Mouse (Mus musculus) limb, embryonic 11.5 days (tissue): ENCODE data around the gene Ppp1r21. TPM values are rescaled to one million over a fixed set of nuclear protein-coding genes. Genes with fewer than 3 reads are reported as not detected.
A peak's percentile ranks its signal among the peaks of the same experiment; 100 is the strongest.

Experiments
- ATAC-seq: fragments of 200-750 bp; cut with Nextera tagmentation; 2 replicates; pipeline ENCODE4 v1.8.0; 2017; ENCODE audit warnings: low read depth; ENCODE audit not compliant: insufficient number of reproducible peaks, low FRiP score, low TSS enrichment
- DNase-seq: peaks from one replicate; pipeline ENCODE4 v3.0.0-alpha.2; 2015; ENCODE audit warnings: low spot score
- H3K27ac ChIP-seq: fragments of 300-500 bp; sonication (generic); replicated peaks from 2 replicates; pipeline ENCODE4 v1.5.1; 2014; ENCODE audit warnings: low read depth, mild to moderate bottlenecking, low read length
- H3K27me3 ChIP-seq: fragments of 300-500 bp; sonication (generic); 2 replicates; pipeline ENCODE4 v1.6.1; 2014; ENCODE audit warnings: mild to moderate bottlenecking, low read length, mixed read lengths; ENCODE audit not compliant: control insufficient read depth, insufficient read depth
- H3K36me3 ChIP-seq: fragments of 300-500 bp; sonication (generic); 2 replicates; pipeline ENCODE4 v1.6.1; 2014; ENCODE audit warnings: mild to moderate bottlenecking, low read length, moderate library complexity, mixed read lengths; ENCODE audit not compliant: control insufficient read depth, insufficient read depth
- H3K4me1 ChIP-seq: fragments of 300-500 bp; sonication (generic); 2 replicates; pipeline ENCODE4 v1.6.1; 2014; ENCODE audit warnings: low read length, mixed read lengths; ENCODE audit not compliant: control insufficient read depth, insufficient read depth
- H3K4me2 ChIP-seq: fragments of 300-500 bp; sonication (generic); 2 replicates; pipeline ENCODE4 v1.6.1; 2014; ENCODE audit warnings: low read depth, mild to moderate bottlenecking, moderate library complexity; ENCODE audit not compliant: severe bottlenecking
- H3K4me3 ChIP-seq: fragments of 300-500 bp; sonication (generic); 2 replicates; pipeline ENCODE4 v1.5.1; 2014; ENCODE audit warnings: low read depth, low read length
- H3K9ac ChIP-seq: fragments of 300-500 bp; sonication (generic); 2 replicates; pipeline ENCODE4 v1.6.1; 2014; ENCODE audit warnings: mild to moderate bottlenecking, low read length
- H3K9me3 ChIP-seq: fragments of 300-500 bp; sonication (generic); 2 replicates; pipeline ENCODE4 v1.6.1; 2016; ENCODE audit warnings: low read length; ENCODE audit not compliant: control insufficient read depth
- WGBS: fragments of 180-500 bp; shearing (Covaris S2); extraction: QIAGEN DNeasy Blood & Tissue Kit; methylation state at CpG from one replicate; pipeline ENCODE4 v1.1.7; 2014; 5-methylcytosine and 5-hydroxymethylcytosine counted together
- polyA plus RNA-seq: library from polyadenylated mRNA; unstranded; fragments of >200 nt; fragmentation: Nextera tagmentation; extraction: Ambion mirVana; gene quantifications from 2 replicates; pipeline ENCODE4 v1.2.1, GENCODE M21; 2014

The Ppp1r21 gene
- polyA plus RNA-seq, 1 experiment from 2014 or later = 22.6 TPM

GRCm38 (mm10) chr17:88598570-88599368 is 68.9 kb downstream of the Ppp1r21 start:
- Histone ChIP-seq H3K27ac (0 out of 2 replicates have a peak overlapping the region, but pooled peaks have one; percentile 14), H3K9ac (peak overlapping the region; percentile 47; the same call in 1 of the 2 replicates)
- 20% methylated on average over 14 of the region's 14 CpGs for WGBS

GRCm38 (mm10) chr17:88600492-88601026 is 70.6 kb downstream of the Ppp1r21 start:
- Histone ChIP-seq H3K9me3 (no peaks in the 10 kb centered on the region), H3K4me1 (peaks cover 15% of the 10 kb centered on the region), H3K9ac (no peak overlapping the region), H3K4me3 (no peak overlapping the region), H3K27me3 (no peaks in the 10 kb centered on the region), H3K4me2 (no peak overlapping the region), H3K27ac (no peak overlapping the region), H3K36me3 (no peaks in the 10 kb centered on the region)
- ATAC-seq = no peak
- WGBS = 76% methylated on average over 8 of the region's 8 CpGs
- no peak for DNase-seq

More at GRCm38 (mm10) chr17:88598570-88599368, 68.9 kb downstream of the Ppp1r21 start:
- peaks cover 15% of the 10 kb centered on the region for H3K4me1 ChIP-seq
- H3K36me3 ChIP-seq = no peaks in the 10 kb centered on the region
- ATAC-seq (no peak), DNase-seq (peak; percentile 51)
- peak overlapping the region; percentile 77 for H3K4me2 ChIP-seq
- no peaks in the 10 kb centered on the region for H3K9me3 ChIP-seq
- H3K27me3 ChIP-seq = no peaks in the 10 kb centered on the region
- peak overlapping the region; percentile 57; the same call in 1 of the 2 replicates for H3K4me3 ChIP-seq

DNA sequence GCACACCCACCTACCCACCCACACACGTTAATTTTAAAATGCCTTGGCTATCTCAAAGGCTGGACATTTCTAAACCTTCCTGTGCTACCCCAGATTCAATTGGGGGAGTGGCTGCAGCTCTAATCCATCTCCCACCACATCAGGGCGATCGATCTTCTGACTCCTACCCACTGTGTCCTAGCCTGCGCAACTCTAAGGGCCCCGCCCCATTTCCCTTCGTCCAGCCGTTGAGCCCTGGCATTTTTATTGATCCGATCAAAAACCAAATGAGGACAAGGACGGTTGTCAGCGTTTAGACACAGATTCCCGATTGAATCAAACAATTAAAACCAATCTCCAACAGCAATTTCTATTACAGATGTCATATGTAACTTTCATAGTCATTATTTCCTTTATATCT is 74.0 kb downstream of the Ppp1r21 start:
- Histone ChIP-seq H3K9me3 (no peaks in the 10 kb centered on the region), H3K27me3 (no peaks in the 10 kb centered on the region), H3K4me1 (peaks cover 7% of the 10 kb centered on the region), H3K9ac (no peak overlapping the region), H3K4me3 (no peak overlapping the region), H3K4me2 (no peak overlapping the region), H3K27ac (no peak overlapping the region), H3K36me3 (no peaks in the 10 kb centered on the region)
- ATAC-seq (no peak), DNase-seq (no peak)
- 87% methylated on average over 11 of the region's 11 CpGs for WGBS

DNA sequence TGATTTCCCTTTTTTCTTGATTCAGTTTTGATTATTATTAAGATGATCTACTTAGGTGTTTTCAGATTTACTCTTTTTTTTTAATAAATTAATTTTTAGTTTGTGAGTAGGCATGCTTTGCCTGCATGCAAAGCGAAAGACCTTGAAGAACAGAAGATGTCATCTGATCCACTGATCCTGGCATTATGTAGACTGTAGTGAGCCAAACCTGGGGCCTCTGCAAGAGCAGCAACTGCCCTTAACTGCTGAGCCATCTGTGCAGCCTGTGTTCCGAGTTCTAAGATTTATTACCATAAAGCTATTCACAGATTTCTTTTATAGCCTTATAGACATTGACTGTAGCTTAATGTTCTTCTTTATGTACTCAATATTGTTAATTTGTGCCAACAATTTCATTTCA is 76.1 kb downstream of the Ppp1r21 start:
- 85% methylated on average over 2 of the region's 2 CpGs for WGBS
- H3K4me3 ChIP-seq = no peak overlapping the region
- H3K4me2 ChIP-seq = no peak overlapping the region
- H3K9me3 ChIP-seq = no peaks in the 10 kb centered on the region
- peaks cover 2% of the 10 kb centered on the region; the same call in 1 of the 2 replicates for H3K4me1 ChIP-seq
- no peaks in the 10 kb centered on the region for H3K27me3 ChIP-seq
- DNase-seq (no peak), ATAC-seq (no peak)
- H3K36me3 ChIP-seq = no peaks in the 10 kb centered on the region; the same call in 1 of the 2 replicates
- no peak overlapping the region for H3K9ac ChIP-seq
- H3K27ac ChIP-seq = no peak overlapping the region

GRCm38 (mm10) chr17:88609361-88609760 is 79.4 kb downstream of the Ppp1r21 start:
- no peak overlapping the region for H3K4me2 ChIP-seq
- H3K9ac ChIP-seq = no peak overlapping the region
- no peak overlapping the region for H3K4me3 ChIP-seq
- no peak for DNase-seq
- peaks cover 5% of the 10 kb centered on the region; the same call in 1 of the 2 replicates for H3K4me1 ChIP-seq
- no peak for ATAC-seq
- WGBS = 86% methylated on average over 15 of the region's 15 CpGs
- no peaks in the 10 kb centered on the region for H3K9me3 ChIP-seq
- no peaks in the 10 kb centered on the region for H3K27me3 ChIP-seq
- H3K27ac ChIP-seq = no peak overlapping the region
- no peaks in the 10 kb centered on the region; the same call in 1 of the 2 replicates for H3K36me3 ChIP-seq

DNA sequence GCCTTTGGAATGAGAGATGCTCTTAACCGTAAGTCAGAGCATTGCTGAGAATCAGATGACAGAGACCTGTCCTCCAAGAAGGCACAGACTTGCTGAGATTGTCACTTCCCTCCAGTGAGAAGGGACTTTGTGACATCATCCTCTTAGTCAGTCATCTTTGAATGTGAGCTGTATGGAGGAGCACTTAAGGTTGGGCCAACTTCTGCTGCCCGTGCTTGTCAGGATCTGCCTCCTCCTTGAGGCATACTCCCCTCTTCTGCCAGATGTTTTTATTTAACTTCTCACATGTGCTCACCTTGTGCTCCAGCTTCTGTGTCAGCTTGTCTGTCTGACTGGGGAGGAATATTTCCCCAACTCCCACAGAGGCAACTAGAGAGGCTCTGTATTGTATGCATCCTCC is 81.1 kb downstream of the Ppp1r21 start:
- ATAC-seq (no peak), DNase-seq (no peak)
- H3K27ac ChIP-seq = no peak overlapping the region

DNA sequence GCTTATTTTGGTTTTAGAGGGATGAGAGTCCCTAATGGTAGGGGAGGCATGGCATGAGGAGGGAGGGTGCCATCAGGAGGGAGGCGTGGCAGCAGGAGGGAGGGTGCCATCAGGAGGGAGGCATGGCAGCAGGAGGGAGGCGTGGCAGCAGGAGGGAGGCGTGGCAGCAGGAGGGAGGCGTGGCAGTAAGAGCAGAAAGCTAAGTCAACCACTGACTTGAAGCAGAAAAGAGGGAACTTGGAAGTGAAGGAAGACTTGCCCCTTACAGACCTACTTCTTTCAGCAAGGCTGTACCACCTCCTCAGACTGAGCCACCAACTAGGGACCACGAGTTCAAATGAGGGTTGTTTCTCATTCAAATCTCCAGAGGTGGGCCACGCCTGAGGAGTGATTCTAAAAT is 83.3 kb downstream of the Ppp1r21 start:
- Histone ChIP-seq H3K4me3 (no peak overlapping the region), H3K4me2 (no peak overlapping the region), H3K9ac (no peak overlapping the region), H3K9me3 (no peaks in the 10 kb centered on the region), H3K4me1 (peaks cover 5% of the 10 kb centered on the region; the same call in 1 of the 2 replicates), H3K36me3 (no peaks in the 10 kb centered on the region; the same call in 1 of the 2 replicates), H3K27me3 (no peaks in the 10 kb centered on the region), H3K27ac (no peak overlapping the region)
- no peak for DNase-seq
- 67% methylated on average over 6 of the region's 6 CpGs for WGBS
- no peak for ATAC-seq

More for the DNA sequence above, 81.1 kb downstream of the Ppp1r21 start:
- Histone ChIP-seq H3K4me1 (peaks cover 5% of the 10 kb centered on the region; the same call in 1 of the 2 replicates), H3K4me3 (no peak overlapping the region), H3K27me3 (no peaks in the 10 kb centered on the region), H3K9ac (no peak overlapping the region), H3K36me3 (no peaks in the 10 kb centered on the region; the same call in 1 of the 2 replicates), H3K4me2 (no peak overlapping the region), H3K9me3 (no peaks in the 10 kb centered on the region)
- 48% methylated on average over 2 of the region's 2 CpGs for WGBS

DNA sequence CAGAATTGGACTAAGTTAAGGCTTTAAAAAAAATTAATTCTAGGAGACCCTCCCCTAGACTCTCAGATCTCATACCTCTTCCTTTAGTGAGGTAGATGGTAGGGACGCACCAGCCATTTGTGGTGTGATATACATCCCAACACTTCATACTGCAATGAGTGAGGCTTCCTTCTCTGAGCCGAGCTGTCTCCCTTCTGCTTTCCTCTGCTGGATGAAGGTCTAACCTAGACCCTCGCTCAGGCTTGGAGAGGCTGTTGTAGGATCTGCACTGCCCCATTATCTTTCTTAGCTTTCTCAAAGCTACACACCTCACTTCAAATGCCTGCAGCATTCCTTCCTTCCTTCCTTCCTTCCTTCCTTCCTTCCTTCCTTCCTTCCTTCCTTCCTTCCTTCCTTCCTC is 83.8 kb downstream of the Ppp1r21 start:
- 90% methylated on average over 3 of the region's 3 CpGs for WGBS
- H3K4me3 ChIP-seq = no peak overlapping the region
- no peaks in the 10 kb centered on the region for H3K27me3 ChIP-seq
- no peak overlapping the region for H3K27ac ChIP-seq
- DNase-seq (no peak), ATAC-seq (no peak)
- H3K4me2 ChIP-seq = no peak overlapping the region
- no peak overlapping the region for H3K9ac ChIP-seq
- no peaks in the 10 kb centered on the region for H3K9me3 ChIP-seq
- no peaks in the 10 kb centered on the region; the same call in 1 of the 2 replicates for H3K36me3 ChIP-seq
- H3K4me1 ChIP-seq = peaks cover 5% of the 10 kb centered on the region; the same call in 1 of the 2 replicates
